Mouse (Mus musculus) activated CD4-positive, CD25-positive, alpha-beta regulatory T cell, adult 9 weeks (primary cell): ENCODE results near the gene 1700015G11Rik. TPM values are rescaled to one million over a fixed set of nuclear protein-coding genes. Genes with fewer than 3 reads are reported as not detected.

Experiments
- polyA plus RNA-seq: library from polyadenylated mRNA; unstranded; fragments of 100-300 nt; shearing (Covaris generic); gene quantifications from one replicate; pipeline ENCODE4 v1.2.1, GENCODE M21; 2017

The 1700015G11Rik gene
- not detected for polyA plus RNA-seq

DNA sequence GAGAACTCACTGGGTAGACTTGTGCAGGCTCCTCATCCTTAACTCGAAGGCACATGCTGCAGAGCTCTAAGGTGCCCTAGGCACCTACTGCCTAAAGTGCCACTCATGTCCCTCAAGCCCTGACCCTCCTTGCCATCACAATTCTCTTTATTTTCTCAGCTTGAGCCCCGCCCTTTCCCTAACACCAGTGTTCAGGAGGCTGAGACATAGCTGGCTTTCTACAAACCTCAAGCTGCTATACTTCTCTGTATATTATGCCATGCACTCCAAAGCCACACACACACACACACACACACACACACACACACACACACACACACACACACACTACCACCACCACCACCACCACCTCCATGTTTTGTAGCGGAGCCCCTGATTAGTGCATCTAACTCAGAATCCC lies at the start of gene 1700015G11Rik:
Gene 1700015G11Rik (minus strand): TSS at position 101 of the 400 bp plus-strand sequence.

DNA sequence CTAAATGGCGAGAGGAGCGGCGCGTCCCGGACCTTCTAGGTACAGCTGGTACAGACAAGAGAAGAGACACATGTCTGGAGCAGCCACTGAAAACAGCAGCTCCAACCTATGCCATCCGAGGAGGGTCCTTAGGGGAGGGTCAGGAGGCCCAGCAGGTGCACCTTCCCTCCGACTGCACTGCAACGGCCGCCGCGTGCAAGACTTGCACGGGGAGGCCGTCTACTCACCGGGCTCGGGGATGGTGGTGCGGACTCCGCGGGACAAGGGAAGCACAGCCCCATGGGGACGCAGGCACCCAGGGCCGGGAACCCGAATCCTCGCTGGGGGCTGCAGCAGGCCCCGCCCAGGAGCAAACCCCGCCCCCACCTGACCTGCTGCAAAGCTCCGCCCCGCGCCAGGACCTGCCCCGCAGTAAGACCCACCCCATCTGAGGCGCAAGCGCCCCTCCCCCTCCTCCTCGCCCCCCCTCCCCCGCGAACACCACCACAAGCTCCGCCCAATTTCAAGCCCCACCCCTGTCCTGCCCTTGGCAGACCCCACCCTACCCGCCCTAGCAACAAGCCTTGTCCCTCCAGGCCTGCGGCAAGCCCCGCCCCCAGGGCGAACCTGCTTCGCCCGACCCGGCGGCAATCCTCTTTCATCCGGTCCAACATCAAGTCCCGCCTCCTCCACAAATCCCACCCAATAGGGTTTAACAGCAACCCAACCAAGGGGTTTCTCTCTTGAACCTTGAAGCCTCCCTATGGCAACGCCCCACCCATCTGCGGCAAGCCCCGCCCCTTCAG lies 9.8 kb downstream of the 1700015G11Rik start, which contains the start of gene Svip:
Gene Svip (minus strand): TSS at position 508 of the 785 bp plus-strand sequence.

Other genes starting within 250 kb of the 1700015G11Rik start
- 1.2 TPM for gene Gas2, start 153.7 kb downstream of the 1700015G11Rik start, polyA plus RNA-seq
- gene Fancf, start 153.5 kb downstream of the 1700015G11Rik start, polyA plus RNA-seq = 0.65 TPM
- 1.4 TPM for gene Svip, start 9.7 kb downstream of the 1700015G11Rik start, polyA plus RNA-seq